Mouse (Mus musculus) megakaryocyte, adult 5-6 weeks (primary cell): ENCODE data around the gene Ablim2. TPM values are rescaled to one million over a fixed set of nuclear protein-coding genes. Genes with fewer than 3 reads are reported as not detected.

ENCODE experiments used
- ATAC-seq: 2 replicates; pipeline ENCODE4 v1.8.0; 2016; ENCODE audit warnings: mild to moderate bottlenecking, inconsistent platforms; ENCODE audit not compliant: poor library complexity, severe bottlenecking
- total RNA-seq, 2 experiments: library from RNA; stranded (forward) in 1 of 2; stranded (reverse) in 1 of 2; fragments of 153-499, 151-499 nt in 1 of 2; fragments of 221-1000, 200-1000 nt in 1 of 2; gene quantifications; 2 replicates each; pipeline versions ENCODE4 v1.2.3 to v1.2.4; 2015 to 2017

Ablim2 gene
- total RNA-seq (2015) (0.04 TPM in 1 of 2 replicates, not detected in the other), total RNA-seq (2017) (not detected in 2 replicates)

DNA sequence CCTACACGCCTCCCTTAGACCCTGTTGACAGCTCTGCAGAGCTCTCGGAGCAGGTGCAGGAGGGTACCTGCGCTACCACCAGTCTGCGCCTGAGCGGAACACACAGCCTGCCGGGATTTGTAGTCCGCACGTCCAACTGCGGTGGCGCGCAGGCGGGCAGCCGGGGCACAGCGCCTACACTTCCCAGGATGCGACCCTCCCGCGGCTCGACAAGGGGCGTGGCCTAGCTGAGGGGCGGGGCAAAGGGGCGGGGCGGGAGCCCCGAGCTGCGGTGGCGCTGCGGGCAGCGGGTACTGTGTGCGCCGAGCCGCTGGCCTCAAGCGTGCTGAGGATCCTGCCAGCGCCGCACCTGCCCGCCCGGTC, at the start of gene Ablim2:
Gene Ablim2 (plus strand): TSS at position 242 of the 363 bp plus-strand sequence.
- peak; percentile 94 for ATAC-seq

DNA sequence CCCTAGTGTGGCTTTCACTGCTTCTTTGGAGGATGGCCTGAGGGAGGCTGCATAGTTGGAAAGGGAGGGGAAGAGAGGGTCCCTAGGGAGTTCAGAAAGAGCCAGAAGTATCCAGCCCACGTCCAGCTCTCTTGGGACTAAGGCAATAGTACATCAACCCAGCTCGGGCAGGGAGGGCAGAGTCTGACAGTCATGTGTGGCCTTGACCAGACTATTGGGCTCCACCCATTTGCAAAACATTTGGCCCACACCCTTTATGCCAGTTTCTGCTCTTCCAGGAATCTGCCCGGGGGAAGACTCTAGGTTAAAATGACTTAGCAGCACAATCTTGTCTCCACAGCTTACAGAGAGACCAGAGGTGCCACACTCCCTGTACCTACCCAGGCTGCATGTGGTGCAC, 47.2 kb upstream of the Ablim2 start:
- ATAC-seq, result no peak

DNA sequence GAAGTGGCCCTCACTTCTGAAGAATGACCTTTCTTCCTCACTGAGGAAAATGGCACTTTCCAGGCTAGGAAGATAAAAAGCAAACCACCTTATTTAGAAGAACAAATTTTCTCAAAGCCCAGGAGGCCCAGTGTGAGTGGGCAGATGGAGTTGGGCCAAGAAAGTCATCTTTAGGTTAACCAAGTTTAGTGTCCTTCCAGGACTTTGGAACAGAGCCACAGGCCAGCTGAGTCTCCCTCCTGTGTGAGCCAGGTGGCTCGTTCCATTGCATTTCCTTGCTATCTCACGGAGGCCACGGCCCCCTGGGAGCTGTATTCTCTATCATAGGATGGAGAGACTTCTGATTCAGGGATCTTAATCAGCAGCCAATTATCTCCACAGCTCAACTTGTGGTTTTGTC, 46.7 kb upstream of the Ablim2 start:
- ATAC-seq, result no peak

DNA sequence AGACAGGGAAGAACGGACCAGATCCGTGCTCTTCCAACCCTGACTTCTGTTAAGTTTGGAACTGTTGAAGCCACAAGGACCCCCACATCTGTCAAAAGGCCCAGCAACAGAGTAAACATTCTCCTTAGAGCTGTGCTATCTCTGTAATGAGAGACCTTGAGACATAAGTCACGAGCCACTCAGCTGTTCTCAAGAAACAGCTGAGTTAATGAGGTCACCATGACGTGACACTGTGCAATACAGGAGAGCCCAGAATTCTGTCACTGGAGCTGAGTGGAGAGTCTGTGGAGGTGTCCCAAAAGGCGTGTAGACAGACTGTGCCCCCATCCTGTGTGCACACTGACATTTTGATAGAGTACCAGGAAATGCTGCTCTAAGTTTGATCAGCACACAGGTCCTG, 45.2 kb upstream of the Ablim2 start:
- no peak for ATAC-seq

DNA sequence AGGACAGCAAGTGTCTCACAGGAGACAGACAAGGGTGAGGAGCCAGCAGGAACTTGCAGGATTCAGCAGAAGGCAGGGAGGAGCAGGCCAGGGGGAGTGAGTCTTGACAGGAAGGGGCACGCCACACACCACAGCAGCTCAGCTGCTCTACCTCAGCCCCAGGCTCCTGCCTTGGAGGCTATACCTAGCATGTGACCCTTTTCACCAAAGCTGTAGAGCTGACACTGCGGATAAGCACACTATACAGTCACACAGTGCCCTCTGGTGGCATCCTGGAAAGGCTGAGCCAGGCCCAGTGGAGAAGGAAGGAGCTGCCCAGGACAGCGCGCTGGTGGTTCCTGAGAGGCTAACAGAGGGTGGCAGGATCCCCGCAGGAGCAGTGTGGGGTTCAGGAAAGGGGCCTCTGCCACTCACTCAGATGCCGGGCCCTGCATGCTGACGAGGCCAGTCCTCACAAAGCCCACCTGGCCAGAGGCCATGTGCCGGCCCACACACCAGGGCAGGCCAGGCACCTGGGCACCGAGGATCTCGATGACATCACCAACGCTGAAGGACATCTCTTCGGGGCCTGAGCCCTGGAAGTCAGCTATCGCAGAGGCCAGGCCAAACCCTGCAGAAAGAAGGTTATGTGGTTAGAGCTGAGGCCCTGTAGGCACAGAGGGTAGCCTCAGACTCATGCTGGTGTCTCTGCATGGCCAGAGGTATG, 43.9 kb upstream of the Ablim2 start:
- ATAC-seq, result peak; percentile 69

DNA sequence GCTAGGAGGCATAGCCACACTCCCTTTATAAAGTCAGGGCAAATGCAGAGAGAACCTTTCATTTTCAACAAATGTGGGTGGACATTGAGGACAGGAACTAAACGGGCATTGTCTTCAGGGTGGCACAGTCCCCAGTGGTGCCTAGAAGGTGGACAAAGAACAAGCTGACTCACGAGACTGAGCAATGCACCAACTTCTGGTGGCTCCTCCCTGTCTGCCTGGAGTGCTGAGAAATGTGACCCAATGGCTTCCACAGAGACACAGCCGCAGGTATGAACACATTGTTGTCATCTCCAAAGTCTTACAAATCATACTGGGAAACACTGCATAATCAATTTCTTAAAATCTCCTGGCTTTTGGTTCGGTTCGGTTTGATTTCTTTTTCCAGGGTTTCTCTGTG, 40.2 kb upstream of the Ablim2 start:
- no peak for ATAC-seq

DNA sequence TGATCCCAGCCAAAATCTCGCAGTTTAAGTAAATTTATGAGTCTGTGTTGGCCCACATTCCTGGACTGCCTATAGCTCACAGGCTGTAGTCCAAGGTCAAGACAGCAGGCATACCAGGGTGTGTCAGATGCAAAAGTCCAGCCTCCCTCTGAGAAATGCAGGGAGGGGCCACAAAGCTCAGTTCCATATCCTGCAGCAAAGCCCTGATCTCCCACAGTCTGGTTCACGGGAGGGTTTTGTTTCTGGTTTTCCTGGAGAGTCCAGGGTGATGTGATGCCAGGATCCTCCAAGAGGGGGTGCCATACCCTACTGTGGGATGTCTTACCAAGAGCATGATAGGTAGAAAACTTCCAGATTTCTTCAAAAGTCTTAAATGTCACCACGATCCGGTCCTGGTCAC, 39.7 kb upstream of the Ablim2 start:
- no peak for ATAC-seq

DNA sequence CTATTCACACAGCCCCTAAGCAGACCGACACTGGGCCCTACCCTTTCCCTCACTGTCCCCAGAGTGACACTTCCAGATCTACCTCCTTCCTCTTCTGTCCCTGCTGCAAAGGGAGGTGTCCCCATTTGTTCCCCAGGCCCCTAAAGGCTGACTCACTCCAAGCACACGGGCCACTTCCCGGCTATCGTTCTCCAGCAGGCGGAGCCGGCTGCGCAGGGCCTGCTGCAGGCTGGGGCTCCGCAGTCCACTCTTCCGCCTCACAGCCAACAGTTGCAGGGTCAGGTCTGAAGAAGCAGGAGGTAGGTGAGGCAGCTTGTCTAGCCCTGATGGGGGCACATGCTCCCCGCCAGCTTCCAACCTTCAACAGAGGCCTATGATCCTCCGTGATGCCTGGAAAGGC, 38.9 kb upstream of the Ablim2 start:
- ATAC-seq, result no peak

DNA sequence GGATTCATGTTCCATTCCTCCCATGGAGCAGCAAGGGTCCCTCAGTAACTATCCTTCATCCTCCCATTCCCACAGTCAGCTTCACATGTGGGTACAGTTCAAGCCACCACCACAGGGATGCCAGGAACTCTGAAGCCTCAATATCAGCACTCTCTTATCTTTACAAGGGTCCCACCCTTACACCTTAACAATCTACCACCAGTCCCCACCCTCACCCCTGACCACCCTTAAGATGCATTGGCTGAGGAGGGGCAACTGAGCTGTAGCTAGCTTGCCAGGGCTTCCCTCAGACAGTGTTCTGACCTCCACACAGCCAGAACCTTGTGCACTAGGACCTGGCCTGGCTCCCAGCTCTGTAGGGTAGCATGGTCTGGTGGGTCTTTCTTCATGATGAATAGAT, 38.3 kb upstream of the Ablim2 start:
- ATAC-seq, result no peak

DNA sequence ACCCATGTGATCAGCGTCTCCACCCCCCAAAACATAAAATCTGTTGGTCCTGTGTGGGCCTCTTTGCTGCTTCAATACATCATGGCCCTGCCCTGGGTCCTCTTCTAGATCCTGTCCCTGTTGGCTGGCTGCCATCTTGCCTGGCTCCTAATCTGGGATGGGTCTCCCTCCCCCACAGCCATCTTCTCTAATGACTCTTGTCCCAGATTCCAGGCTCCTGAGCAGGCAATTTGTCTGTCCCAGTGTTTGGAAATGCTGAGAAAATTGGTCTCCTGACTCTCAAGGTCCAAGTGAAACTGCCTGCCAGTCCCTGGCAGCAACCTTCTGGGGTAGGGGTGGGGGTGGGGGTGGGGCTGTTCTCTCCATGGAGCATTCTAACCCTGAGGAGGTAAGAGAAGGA, 37.8 kb upstream of the Ablim2 start:
- no peak for ATAC-seq

DNA sequence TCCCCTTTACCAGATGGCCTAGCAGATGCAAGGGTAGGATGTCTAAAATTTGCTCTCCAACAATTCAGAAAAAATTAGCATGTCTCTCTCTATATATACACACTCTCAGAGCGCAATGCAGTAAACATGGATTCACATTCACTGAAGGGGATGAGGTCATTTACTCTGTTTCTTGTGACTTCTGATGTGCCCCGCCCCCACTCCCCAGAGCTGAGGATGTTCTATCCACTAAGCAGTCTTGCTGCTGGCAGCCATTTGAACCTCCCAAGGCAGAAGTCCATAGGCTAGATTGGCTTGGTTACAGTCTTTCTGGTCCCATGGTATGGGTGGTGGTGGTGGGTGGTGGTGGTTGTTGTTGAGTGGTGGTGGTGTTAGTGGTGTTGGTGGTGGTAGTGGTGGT, 35.7 kb upstream of the Ablim2 start:
- ATAC-seq, result no peak

DNA sequence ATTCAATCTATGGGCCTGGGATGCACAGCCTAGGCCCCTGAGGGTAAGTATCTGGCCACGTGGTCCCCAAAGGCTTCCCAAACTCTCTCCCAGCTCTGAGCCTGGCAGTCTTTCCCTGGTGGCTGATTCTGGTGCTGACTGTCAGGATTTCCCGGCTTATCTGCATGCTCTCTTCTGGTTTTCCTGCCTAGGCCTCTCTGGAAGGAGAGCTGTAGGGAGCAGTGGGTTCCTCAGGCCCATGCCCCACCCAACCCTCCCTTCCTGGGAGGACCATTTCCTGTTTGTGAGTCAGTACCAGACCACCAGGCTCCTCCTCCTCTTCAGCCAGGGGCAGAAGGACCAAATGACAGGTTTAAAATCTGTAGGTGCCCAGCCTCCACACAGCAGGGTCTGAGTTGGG, 35.0 kb upstream of the Ablim2 start:
- ATAC-seq, result no peak

DNA sequence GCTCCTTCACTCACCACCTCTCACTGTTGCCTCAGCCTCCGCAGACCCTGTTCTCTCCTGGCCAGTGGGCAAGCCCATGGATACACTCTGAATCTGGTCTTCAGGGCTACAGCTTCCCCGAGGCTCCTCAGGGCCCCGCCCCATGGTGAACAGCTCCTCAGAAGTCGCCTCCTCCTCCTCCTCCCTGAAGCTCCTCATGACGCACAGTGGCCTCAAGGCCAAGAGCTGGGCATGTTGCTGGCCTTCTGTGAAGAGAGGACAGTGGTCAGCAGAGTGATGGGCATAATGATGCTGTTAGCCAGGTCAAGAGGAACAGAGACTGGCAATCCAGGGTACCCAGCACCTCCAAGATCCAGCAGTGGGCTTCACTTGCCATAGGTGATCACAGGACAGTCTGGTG, 33.8 kb upstream of the Ablim2 start:
- no peak for ATAC-seq

DNA sequence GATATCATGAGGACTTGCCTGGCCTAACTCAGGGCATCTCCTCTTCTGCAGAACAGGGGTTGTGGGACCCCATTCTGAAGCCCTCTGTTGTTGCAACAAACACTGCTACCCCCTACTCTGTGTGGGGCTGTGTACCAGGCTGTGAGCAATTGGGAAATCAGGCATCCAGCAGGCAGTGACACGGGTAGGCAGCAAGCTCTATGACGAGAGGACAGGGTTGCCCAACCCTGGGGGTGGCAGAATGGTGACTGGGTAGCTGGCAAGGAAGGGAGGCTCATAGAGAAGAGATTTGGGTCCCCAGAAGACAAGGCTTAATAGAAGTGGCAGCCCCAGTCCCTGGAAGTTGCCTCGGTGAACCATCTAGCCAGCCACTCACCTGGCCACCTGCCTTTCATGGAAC, 31.8 kb upstream of the Ablim2 start:
- ATAC-seq, result peak; percentile 31

DNA sequence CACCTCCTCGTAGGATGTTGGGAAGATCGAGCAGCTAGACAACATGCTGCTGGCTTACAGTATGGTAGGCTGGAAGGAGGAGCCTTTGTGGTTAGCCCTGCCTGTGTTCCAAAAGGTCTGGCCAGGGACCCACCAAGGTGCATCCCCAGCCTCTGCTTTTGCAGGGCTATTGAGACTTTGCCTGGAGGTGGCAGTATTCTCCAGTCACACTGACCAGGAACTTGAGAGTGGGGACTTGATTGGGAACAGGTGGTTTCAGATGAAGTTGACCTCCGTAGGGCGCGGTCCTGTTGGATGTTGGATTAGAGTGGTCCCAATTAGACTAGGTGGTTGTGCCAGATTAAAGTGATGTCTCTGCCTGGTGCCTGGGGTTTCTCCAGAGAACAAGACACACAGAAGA, 30.2 kb upstream of the Ablim2 start:
- ATAC-seq, result no peak

DNA sequence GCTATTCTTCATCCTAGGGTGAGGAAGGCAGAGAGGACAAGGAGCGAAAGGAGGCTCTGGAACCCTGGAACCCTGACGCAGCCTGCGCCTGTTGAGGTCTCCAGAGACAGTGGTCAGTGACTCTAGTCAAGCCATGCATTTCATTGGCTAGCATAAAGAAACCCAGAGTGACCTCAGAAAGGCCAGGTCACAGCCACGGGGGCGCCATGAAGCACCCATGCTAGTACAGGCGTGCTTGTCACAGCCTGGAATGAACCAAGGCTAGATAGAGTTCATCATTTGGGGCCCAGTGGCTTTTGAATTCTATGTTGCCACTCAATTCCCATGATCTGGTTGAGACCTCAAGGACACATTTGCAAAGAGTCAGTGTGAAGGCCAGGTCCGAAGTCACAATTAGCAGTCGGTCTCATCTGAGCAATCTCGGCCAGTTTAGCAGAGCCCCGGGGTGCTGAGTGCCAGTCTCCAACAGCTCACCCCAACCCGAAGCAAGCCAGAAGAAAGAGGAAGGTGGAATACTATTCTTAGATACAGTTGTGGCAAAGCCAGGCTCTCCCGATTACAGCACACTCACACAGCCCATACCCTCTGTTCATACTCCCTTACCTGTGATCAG, 29.2 kb upstream of the Ablim2 start:
- peak; percentile 59 for ATAC-seq

DNA sequence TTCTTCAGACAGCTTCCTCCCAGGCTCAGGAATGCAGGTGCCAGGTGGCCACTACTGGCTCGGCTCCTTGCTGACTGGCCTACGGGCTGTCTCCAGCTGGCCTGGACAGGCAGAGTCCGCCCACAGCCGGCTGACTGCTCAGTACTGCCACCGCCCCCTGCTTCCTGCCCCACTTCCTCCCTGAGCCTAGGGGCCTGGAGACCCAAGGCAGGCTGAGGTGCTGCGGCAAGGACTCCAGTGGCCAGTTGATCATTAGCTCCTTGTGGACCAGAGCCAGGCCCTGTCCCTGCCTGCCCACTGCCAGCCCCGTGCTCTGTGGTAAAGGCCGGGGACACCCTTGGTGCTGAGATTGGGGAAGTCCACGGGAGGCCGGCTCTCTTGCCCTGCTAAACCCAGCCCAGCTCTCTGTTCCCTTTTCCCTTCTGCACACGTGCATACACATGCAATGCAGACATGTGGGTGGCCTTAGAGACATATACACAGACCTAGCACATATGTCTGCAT, 28.7 kb upstream of the Ablim2 start:
- ATAC-seq, result peak; percentile 83

DNA sequence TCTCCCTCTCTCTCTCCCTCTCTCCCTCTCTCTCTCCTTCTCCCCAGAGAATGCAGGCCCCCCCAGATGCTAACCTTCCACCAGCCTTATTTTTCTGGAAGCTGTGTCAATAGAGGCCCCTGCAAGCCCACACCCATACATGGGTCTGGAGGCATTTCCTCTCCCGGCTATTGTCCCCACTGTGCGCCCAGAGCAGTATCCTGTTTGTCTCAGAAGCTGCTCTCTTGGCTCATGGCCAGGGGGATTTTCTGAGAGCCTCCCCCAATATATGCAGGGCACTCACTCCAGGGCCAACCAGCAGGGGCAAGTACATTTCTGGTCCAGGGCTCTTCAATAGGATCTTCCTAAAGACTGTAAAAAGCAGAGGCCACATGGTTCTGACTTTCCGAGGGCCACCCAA, 27.8 kb upstream of the Ablim2 start:
- ATAC-seq, result no peak

DNA sequence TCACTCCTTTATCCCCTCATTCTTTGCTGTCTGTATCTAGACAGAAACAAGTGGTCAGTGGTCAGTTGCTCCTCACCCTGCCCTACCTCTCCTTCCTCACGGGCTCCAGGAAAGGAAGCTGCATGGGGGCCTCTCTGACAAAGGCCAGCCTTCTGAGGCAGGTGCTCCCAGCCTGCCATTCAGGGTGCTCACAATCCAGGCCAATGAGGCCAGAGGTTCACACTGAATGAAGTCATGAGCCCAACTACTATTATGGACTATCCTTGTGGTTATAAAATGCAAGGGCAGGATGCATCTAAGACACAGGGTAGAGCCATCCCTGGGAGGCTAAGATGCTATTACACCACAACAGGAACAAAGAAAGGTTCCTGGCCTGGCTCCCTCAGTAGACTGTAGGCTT, 27.1 kb upstream of the Ablim2 start:
- no peak for ATAC-seq

DNA sequence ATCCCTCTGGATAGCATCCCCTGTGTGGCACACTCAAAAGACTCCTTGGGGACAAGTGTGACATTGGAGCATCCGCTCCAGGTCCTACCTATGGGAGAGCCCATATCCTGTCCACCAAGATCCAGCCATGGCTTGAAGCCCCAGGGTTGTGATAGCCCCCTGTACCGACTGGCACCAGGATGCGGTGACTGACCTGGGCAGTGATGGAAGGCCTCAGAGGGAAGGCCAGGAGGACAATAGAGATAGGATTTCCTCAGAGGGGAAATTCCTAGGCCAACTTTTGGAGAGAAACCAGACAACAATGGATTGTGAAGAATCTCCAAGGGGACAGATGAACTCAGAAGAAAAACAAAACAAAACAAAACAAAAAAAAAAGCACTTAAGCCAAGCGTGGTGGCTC, 26.7 kb upstream of the Ablim2 start:
- no peak for ATAC-seq

DNA sequence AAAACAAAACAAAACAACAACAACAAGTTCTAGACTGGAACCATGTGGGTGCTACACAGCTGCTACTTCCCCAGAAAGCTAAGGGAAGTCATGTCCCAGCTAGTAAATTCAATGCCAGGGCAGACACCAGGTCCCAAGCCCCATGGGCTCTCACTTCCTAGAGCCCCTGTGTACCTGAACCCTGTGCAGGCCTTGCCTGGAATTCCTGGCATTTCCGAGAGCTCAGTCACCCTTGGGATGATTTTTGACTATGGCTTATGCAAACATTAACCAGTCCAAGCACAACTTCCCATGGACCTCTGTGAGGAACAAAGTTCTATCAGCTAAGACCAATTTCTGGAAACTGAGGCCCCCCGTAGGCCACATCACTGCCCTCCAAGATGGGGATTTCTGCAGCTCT, 24.2 kb upstream of the Ablim2 start:
- ATAC-seq, result no peak

DNA sequence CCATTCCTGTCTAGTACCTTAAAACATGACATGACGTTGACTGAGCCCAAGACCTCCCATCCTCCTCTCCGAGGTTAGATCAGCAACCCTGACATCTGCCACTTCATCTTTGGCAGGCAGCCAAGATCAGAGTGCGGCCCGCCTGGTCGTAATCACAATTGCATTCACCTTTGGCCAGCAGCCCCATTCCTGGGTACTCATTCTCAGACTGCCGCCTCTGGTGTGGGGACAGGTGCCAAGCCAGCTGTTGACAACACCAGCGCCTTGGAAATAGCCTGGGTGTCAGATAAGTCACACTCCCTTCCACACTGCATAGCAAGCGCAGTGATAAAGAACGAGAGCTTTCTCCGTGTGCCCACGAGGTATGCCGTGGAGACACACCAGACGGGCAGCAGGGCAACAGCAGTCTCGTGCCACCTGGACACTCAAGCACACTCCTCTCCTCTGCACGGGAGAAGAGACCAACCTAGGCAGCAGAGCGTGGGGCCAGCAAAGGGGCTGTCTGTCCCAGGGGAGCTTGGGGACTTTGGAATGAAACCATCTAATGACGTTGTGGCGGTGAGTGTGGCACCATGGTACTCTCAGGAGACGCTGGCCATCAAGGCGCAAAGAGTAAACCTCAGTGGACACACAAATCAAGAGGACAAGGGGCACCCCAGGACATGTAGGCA, 20.3 kb upstream of the Ablim2 start:
- ATAC-seq, result no peak
